Comparison of ENCODE assay signal across 15 mouse cellular contexts in genomic region chr14:92316773-92317172, GRCm38 (mm10).
A peak's percentile ranks its signal among the peaks of the same experiment; 100 is the strongest.
DNase-seq lines count a peak whose midpoint lies in the region; TF ChIP-seq lines count a peak whose summit lies in the region.
"Had no signal": no experiment of that assay in that cellular context is flagged by ENCODE, and none has a peak within 500 bp of the region (broad histone marks: within the 10 kb centered on the region; RNA-seq: fewer than 3 reads in every experiment).

No protein-coding gene starts in this region.

- TF ChIP-seq POLR2A in brain, embryonic 14.5 days (IDR thresholded peaks at IDR 0.05; ENCODE audit: borderline replicate concordance, extremely low read depth, insufficient read depth, insufficient read length, poor library complexity, severe bottlenecking) = no peak

- DNase-seq in layer of hippocampus, adult 18-20 months (ENCODE audit: low spot score in 2 of 2) = peak; percentile 40 to 75
- no peak for DNase-seq in layer of hippocampus, postnatal 10 days (ENCODE audit: low spot score in 2 of 2)
- DNase-seq in NIH3T3 (ENCODE audit: low read depth) = peak; percentile 1
- DNase-seq in brain, embryonic 14.5 days (ENCODE audit: low read depth) = peak; percentile 50
- DNase-seq in layer of hippocampus, adult 9-11 months = peak; percentile 44
- no peak for DNase-seq in thymus, postnatal 10 days (ENCODE audit: low spot score in 2 of 2)
- no peak for DNase-seq in adrenal gland, postnatal 4 days (ENCODE audit: low spot score in 2 of 2)
- DNase-seq: adrenal gland, adult 8-10 months; cerebellum, adult 8-10 months; gastrocnemius, postnatal 36 days; heart, postnatal 36 days; kidney, adult 11 months; liver; lung, adult 18-20 months; thymus, postnatal 14 days had no signal

- TF ChIP-seq CTCF in brain, embryonic 14.5 days (IDR thresholded peaks at IDR 0.05; ENCODE audit: borderline replicate concordance, extremely low read depth, insufficient read depth, insufficient read length) = no peak

Comparison
In these comparisons a context has a peak if more than half of its experiments do, and no peak if none do; other contexts are left out.
1. DNase-seq: peak in layer of hippocampus, adult 18-20 months (2 of 2), NIH3T3 (single experiment), brain, embryonic 14.5 days (single experiment) and layer of hippocampus, adult 9-11 months (single experiment); none in layer of hippocampus, postnatal 10 days (0 of 2), thymus, postnatal 10 days (0 of 2) and adrenal gland, postnatal 4 days (0 of 2).